Mouse (Mus musculus): Measurements from ENCODE around the gene Gm9972. TPM values are rescaled to one million over a fixed set of nuclear protein-coding genes. Genes with fewer than 3 reads are reported as not detected.

Gene Gm9972
- total and polyA plus RNA-seq, 3 experiments: not detected

GRCm38 (mm10) chr11:43023109-43023688 is 12.3 kb upstream of the Gm9972 start:
- TF ChIP-seq TBP (IDR thresholded peaks at IDR 0.05; ENCODE audit: low read depth, low read length): no peak
- no peak for TF ChIP-seq ETS1 (IDR thresholded peaks at IDR 0.05; ENCODE audit: low read depth, low read length)
- no peak for TF ChIP-seq HCFC1 (IDR thresholded peaks at IDR 0.05; ENCODE audit: low read depth, low read length)
- no peak for TF ChIP-seq CHD1 (IDR thresholded peaks at IDR 0.05; ENCODE audit: low read depth, low read length)
- no peak for TF ChIP-seq MYB (IDR thresholded peaks at IDR 0.05; ENCODE audit: low read depth, low read length)
- no peak for TF ChIP-seq RAD21 (IDR thresholded peaks at IDR 0.05; ENCODE audit: low read depth, low read length)
- TF ChIP-seq POLR2A (IDR thresholded peaks at IDR 0.05; ENCODE audit: control insufficient read depth in 1 of 2, insufficient read depth in 1 of 2, low read depth in 1 of 2, low read length in 2 of 2, poor library complexity in 1 of 2): no peak
- no peak for TF ChIP-seq KAT2A (conservative IDR thresholded peaks at IDR 0.05; ENCODE audit: low read depth, low read length)
- no peak for TF ChIP-seq POLR2AphosphoS2 (IDR thresholded peaks at IDR 0.05; ENCODE audit: low read length)
- TF ChIP-seq ELF1 (IDR thresholded peaks at IDR 0.05; ENCODE audit: low read depth, low read length): no peak
- TF ChIP-seq ZNF384 (IDR thresholded peaks at IDR 0.05; ENCODE audit: low read depth, low read length): no peak
- no peak for TF ChIP-seq MEF2A (IDR thresholded peaks at IDR 0.05; ENCODE audit: extremely low read depth, insufficient replicate concordance, low read depth, low read length, poor library complexity, severe bottlenecking)
- TF ChIP-seq NELFE (IDR thresholded peaks at IDR 0.05; ENCODE audit: low read depth, low read length): no peak
- TF ChIP-seq USF2 (IDR thresholded peaks at IDR 0.05; ENCODE audit: borderline replicate concordance in 1 of 2, insufficient read depth in 1 of 2, low read depth in 1 of 2, low read length in 2 of 2): no peak
- TF ChIP-seq MAFK (IDR thresholded peaks at IDR 0.05; ENCODE audit: borderline replicate concordance, low read depth, low read length): no peak
- no peak for TF ChIP-seq NRF1 (IDR thresholded peaks at IDR 0.05; ENCODE audit: insufficient read depth, low read depth, low read length, poor library complexity, severe bottlenecking)
- no peaks in the 10 kb centered on the region for H3K4me1 ChIP-seq (ENCODE audit: control insufficient read depth in 1 of 2, insufficient read depth in 2 of 2, low read length in 2 of 2)
- DNase-seq (ENCODE audit: low read depth, low spot score): no peak

GRCm38 (mm10) chr11:43029813-43030212 is 5.7 kb upstream of the Gm9972 start:
- no peaks in the 10 kb centered on the region for H3K4me1 ChIP-seq (ENCODE audit: control insufficient read depth in 1 of 2, insufficient read depth in 2 of 2, low read length in 2 of 2)
- H3K9ac ChIP-seq (ENCODE audit: control insufficient read depth, low read depth, low read length, poor library complexity, severe bottlenecking): no peak overlapping the region
- H3K27ac ChIP-seq (ENCODE audit: control insufficient read depth, low read depth, low read length): no peak overlapping the region
- no peaks in the 10 kb centered on the region for H3K36me3 ChIP-seq (ENCODE audit: control insufficient read depth in 1 of 2, insufficient read depth in 2 of 2, low read length in 2 of 2)
- H3K4me3 ChIP-seq (ENCODE audit: control insufficient read depth in 1 of 2, insufficient read depth in 1 of 2, low read depth in 2 of 2, low read length in 2 of 2): no peak overlapping the region
- no peaks in the 10 kb centered on the region for H3K9me3 ChIP-seq (replicated peaks; ENCODE audit: insufficient read depth, low read length)
- no peaks in the 10 kb centered on the region for H3K79me2 ChIP-seq (ENCODE audit: control insufficient read depth, insufficient read depth, low read length, poor library complexity)
- no peak for TF ChIP-seq MAX (IDR thresholded peaks at IDR 0.05; ENCODE audit: low read length)
- TF ChIP-seq TCF12 (IDR thresholded peaks at IDR 0.05; ENCODE audit: low read depth, low read length): no peak
- no peak for TF ChIP-seq CTCF (IDR thresholded peaks at IDR 0.05 in 2 of 3, conservative IDR thresholded peaks at IDR 0.05 in 1 of 3; ENCODE audit: control insufficient read depth in 1 of 3, insufficient read depth in 1 of 3, low read depth in 2 of 3, low read length in 3 of 3, poor library complexity in 1 of 3, severe bottlenecking in 1 of 3)
- no peak for TF ChIP-seq ZKSCAN1 (IDR thresholded peaks at IDR 0.05; ENCODE audit: low read depth, low read length)
- TF ChIP-seq KAT2A (conservative IDR thresholded peaks at IDR 0.05; ENCODE audit: low read depth, low read length): no peak
- no peak for TF ChIP-seq GABPA (IDR thresholded peaks at IDR 0.05; ENCODE audit: low read depth, low read length)
- no peak for TF ChIP-seq MXI1 (IDR thresholded peaks at IDR 0.05; ENCODE audit: low read depth, low read length)
- no peak for TF ChIP-seq GATA1 (IDR thresholded peaks at IDR 0.05; ENCODE audit: low read depth, low read length)
- no peak for TF ChIP-seq MYB (IDR thresholded peaks at IDR 0.05; ENCODE audit: low read depth, low read length)
- no peak for TF ChIP-seq USF2 (IDR thresholded peaks at IDR 0.05; ENCODE audit: borderline replicate concordance in 1 of 2, insufficient read depth in 1 of 2, low read depth in 1 of 2, low read length in 2 of 2)
- no peak for TF ChIP-seq MAFK (IDR thresholded peaks at IDR 0.05; ENCODE audit: borderline replicate concordance, low read depth, low read length)
- no peak for TF ChIP-seq TAL1 (IDR thresholded peaks at IDR 0.05; ENCODE audit: low read length)
- TF ChIP-seq RAD21 (IDR thresholded peaks at IDR 0.05; ENCODE audit: low read depth, low read length): no peak
- TF ChIP-seq MAZ (IDR thresholded peaks at IDR 0.05; ENCODE audit: low read depth, low read length): no peak
- no peaks in the 10 kb centered on the region for H3K27me3 ChIP-seq (ENCODE audit: control insufficient read depth in 1 of 2, insufficient read depth in 2 of 2, low read length in 2 of 2)
- DNase-seq (ENCODE audit: low read depth, low spot score): no peak

More at GRCm38 (mm10) chr11:43023109-43023688, 12.3 kb upstream of the Gm9972 start:
- Histone ChIP-seq H3K27me3 (ENCODE audit: control insufficient read depth in 1 of 2, insufficient read depth in 2 of 2, low read length in 2 of 2) (no peaks in the 10 kb centered on the region), H3K79me2 (ENCODE audit: control insufficient read depth, insufficient read depth, low read length, poor library complexity) (no peaks in the 10 kb centered on the region), H3K27ac (ENCODE audit: control insufficient read depth, low read depth, low read length) (no peak overlapping the region), H3K36me3 (ENCODE audit: control insufficient read depth in 1 of 2, insufficient read depth in 2 of 2, low read length in 2 of 2) (no peaks in the 10 kb centered on the region), H3K9ac (ENCODE audit: control insufficient read depth, low read depth, low read length, poor library complexity, severe bottlenecking) (no peak overlapping the region), H3K4me3 (ENCODE audit: control insufficient read depth in 1 of 2, insufficient read depth in 1 of 2, low read depth in 2 of 2, low read length in 2 of 2) (no peak overlapping the region), H3K9me3 (replicated peaks; ENCODE audit: insufficient read depth, low read length) (no peaks in the 10 kb centered on the region)
